ENCODE assay signal across 8 mouse cellular contexts in genomic region chr19:55232136-55232535, GRCm38 (mm10). TPM values are rescaled to one million over a fixed set of nuclear protein-coding genes. Genes with fewer than 3 reads are reported as not detected.
A peak's percentile ranks its signal among the peaks of the same experiment; 100 is the strongest.
DNase-seq lines count a peak whose midpoint lies in the region; ATAC-seq lines count a peak whose summit lies in the region.

No protein-coding gene starts in this region.

- WGBS in lung, embryonic 16.5 days, result 27% methylated on average over 8 of the region's 8 CpGs

- intact Hi-C loops in heart, postnatal 10 days (cut with DNase I), result no loop called here

- H3K27me3 ChIP-seq in lung, embryonic 16.5 days (ENCODE audit: control insufficient read depth, insufficient read depth, low read depth, low read length), result no peaks in the 10 kb centered on the region

- H3K9ac ChIP-seq in lung, embryonic 16.5 days (ENCODE audit: low read length), result no peak overlapping the region

- H3K4me3 ChIP-seq in lung, embryonic 16.5 days (ENCODE audit: low read length), result no peak overlapping the region

- H3K4me2 ChIP-seq in lung, embryonic 16.5 days (ENCODE audit: low read depth, low read length), result no peak overlapping the region

- DNase-seq in 416B (ENCODE audit: low read depth), result peak; percentile 98
- peak; percentile 92 for DNase-seq in adipocyte (ENCODE audit: low spot score)
- peak; percentile 61 to 63 for DNase-seq in heart, postnatal 10 days
- DNase-seq in right cerebral cortex, postnatal 10 days (ENCODE audit: low spot score in 2 of 2), result no peak
- DNase-seq in left cerebral cortex, adult 11 months (ENCODE audit: low spot score), result no peak

- peak; percentile 67 for ATAC-seq in lung, embryonic 16.5 days (ENCODE audit: low read depth)
- no peak for ATAC-seq in erythroblast, adult 5-6 weeks (replicated peaks; ENCODE audit: low FRiP score, poor library complexity, severe bottlenecking)
- no peak for ATAC-seq in activated CD4-positive, CD25-positive, alpha-beta regulatory T cell, adult 4 months

- no peak overlapping the region for H3K27ac ChIP-seq in lung, embryonic 16.5 days (ENCODE audit: low read length)

- H3K9me3 ChIP-seq in lung, embryonic 16.5 days (ENCODE audit: control insufficient read depth, low read length), result no peaks in the 10 kb centered on the region

- no peaks in the 10 kb centered on the region for H3K36me3 ChIP-seq in lung, embryonic 16.5 days (ENCODE audit: control insufficient read depth, insufficient read depth, low read length)

- H3K4me1 ChIP-seq in lung, embryonic 16.5 days (replicated peaks; ENCODE audit: control insufficient read depth, insufficient read depth, low read length), result peaks cover 4% of the 10 kb centered on the region; the same call in 1 of the 2 replicates

RNA-seq across cellular contexts. Expression of gene Gucy2g, which starts 8.9 kb away (rescaled TPM):
- total RNA-seq in heart, postnatal 10 days (2021), result under 1 TPM in 1 of 2 experiments, not detected in 1; 0.07 TPM
- 0.09 and 0.10 TPM in 2 replicates for polyA plus RNA-seq in lung, embryonic 16.5 days (2015; fragmentation: Nextera tagmentation; extraction: Ambion mirVana)
- 0.58 TPM in 1 of 2 replicates, not detected in the other for total RNA-seq in erythroblast, adult 5-6 weeks (2015; ENCODE audit: low replicate concordance)
- total RNA-seq in erythroblast, adult 5-6 weeks (2017; ENCODE audit: low replicate concordance), result not detected in 2 replicates
- not detected for polyA plus RNA-seq in activated CD4-positive, CD25-positive, alpha-beta regulatory T cell, adult 4 months (2017; shearing (Covaris generic))

RNA-seq across cellular contexts. Expression of gene Acsl5, which starts 19.6 kb away (rescaled TPM):
- total RNA-seq in heart, postnatal 10 days (2021), result 10 to 100 TPM; 17.0 to 18.9 TPM
- polyA plus RNA-seq in lung, embryonic 16.5 days (2015; fragmentation: Nextera tagmentation; extraction: Ambion mirVana), result 86.3 and 103 TPM in 2 replicates
- 39.6 and 74.4 TPM in 2 replicates for total RNA-seq in erythroblast, adult 5-6 weeks (2015; ENCODE audit: low replicate concordance)
- total RNA-seq in erythroblast, adult 5-6 weeks (2017; ENCODE audit: low replicate concordance), result 27.5 and 31.5 TPM in 2 replicates
- 10 to 100 TPM; 65.4 to 98.0 TPM for polyA plus RNA-seq in activated CD4-positive, CD25-positive, alpha-beta regulatory T cell, adult 4 months (2017; shearing (Covaris generic))

RNA-seq across cellular contexts. Expression of gene Tectb, which starts 51.6 kb away (rescaled TPM):
- total RNA-seq in heart, postnatal 10 days (2021), result under 1 TPM in 1 of 2 experiments, not detected in 1; 0.31 TPM
- polyA plus RNA-seq in lung, embryonic 16.5 days (2015; fragmentation: Nextera tagmentation; extraction: Ambion mirVana), result 0.30 and 0.48 TPM in 2 replicates
- total RNA-seq in erythroblast, adult 5-6 weeks (2015; ENCODE audit: low replicate concordance), result not detected in 2 replicates
- not detected in 2 replicates for total RNA-seq in erythroblast, adult 5-6 weeks (2017; ENCODE audit: low replicate concordance)
- not detected for polyA plus RNA-seq in activated CD4-positive, CD25-positive, alpha-beta regulatory T cell, adult 4 months (2017; shearing (Covaris generic))

Comparison
In these comparisons a context has a peak if more than half of its experiments do, and no peak if none do; other contexts are left out.
1. DNase-seq: peak in 416B (single experiment), adipocyte (single experiment) and heart, postnatal 10 days (2 of 2); none in right cerebral cortex, postnatal 10 days (0 of 2) and left cerebral cortex, adult 11 months (single experiment).